Mouse (Mus musculus) bone marrow macrophage, adult 2 months (primary cell): ENCODE results near the gene Atp13a4. TPM values are rescaled to one million over a fixed set of nuclear protein-coding genes. Genes with fewer than 3 reads are reported as not detected.

Experiments used
- H3K27ac ChIP-seq: 2 replicates; pipeline ENCODE4 v1.5.1; 2012; ENCODE audit warnings: low read depth, low read length; ENCODE audit not compliant: insufficient read depth
- H3K4me1 ChIP-seq: 2 replicates; pipeline ENCODE4 v1.6.1; 2012; ENCODE audit warnings: low read length; ENCODE audit not compliant: control insufficient read depth, insufficient read depth
- H3K4me3 ChIP-seq: 2 replicates; pipeline ENCODE4 v1.5.1; 2012; ENCODE audit warnings: mild to moderate bottlenecking, low read length, moderate library complexity; ENCODE audit not compliant: insufficient read depth
- CTCF ChIP-seq: IDR thresholded peaks from 2 replicates; pipeline ENCODE4 v1.5.1; 2012; ENCODE audit warnings: low read depth, mild to moderate bottlenecking, low read length, moderate library complexity
- POLR2A ChIP-seq: IDR thresholded peaks from 2 replicates; pipeline ENCODE4 v1.6.1; 2012; ENCODE audit warnings: mild to moderate bottlenecking, low read depth, low read length, borderline replicate concordance
- polyA plus RNA-seq: library from polyadenylated mRNA; stranded (reverse); fragments of >200 nt; gene quantifications from 2 replicates; pipeline ENCODE4 v1.2.4, GENCODE M21; 2012; ENCODE audit not compliant: missing spikeins, insufficient read depth, insufficient read length

The Atp13a4 gene
- not detected in 2 replicates for polyA plus RNA-seq

DNA sequence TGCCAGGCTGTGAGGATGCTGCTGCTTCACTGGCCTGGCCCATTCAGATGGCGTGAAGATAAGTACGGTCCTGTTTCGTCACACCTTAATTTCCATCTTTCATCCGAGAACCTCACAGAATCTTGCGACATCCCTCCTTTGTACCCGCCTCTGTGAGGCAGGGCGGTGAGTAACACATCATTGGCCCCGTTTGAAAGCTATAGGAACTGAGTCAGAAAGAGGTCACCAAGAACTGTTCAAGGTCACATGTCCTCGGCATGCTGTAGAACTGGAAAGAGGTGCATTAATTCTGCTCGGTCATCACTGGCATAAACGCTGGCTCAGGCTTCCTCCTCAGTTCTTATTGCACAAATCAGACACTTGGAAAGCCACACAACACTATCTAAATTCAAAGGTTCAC lies at the start of gene Atp13a4:
TSS of gene Atp13a4 (minus strand) at position 36 of the 400 bp plus-strand sequence.
- H3K27ac ChIP-seq = no peak within 1 kb of the TSS
- H3K4me1 ChIP-seq = no peaks in the 10 kb centered on the region
- TF ChIP-seq CTCF (no peak), POLR2A (no peak)
- no peak within 1 kb of the TSS for H3K4me3 ChIP-seq

DNA sequence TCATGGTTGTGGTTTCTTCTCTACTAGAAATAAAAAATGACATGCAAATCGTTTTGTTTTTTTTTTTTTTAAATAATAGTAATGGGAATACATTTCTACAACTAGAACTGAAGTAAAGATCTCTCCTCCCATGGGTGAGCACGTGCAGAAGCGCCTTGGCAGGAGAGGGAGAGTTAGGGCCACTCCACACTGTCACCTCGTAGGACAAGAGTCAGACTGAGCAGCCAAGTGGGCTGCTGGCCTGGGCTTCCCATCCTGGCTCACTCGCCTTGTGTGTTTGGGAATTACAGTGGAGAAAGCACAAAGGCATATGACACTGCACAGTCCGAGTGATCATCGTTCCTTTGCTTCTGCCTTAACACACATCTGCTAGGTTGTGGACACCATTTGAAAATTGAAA lies 47.5 kb upstream of the Atp13a4 start:
- no peak overlapping the region for H3K27ac ChIP-seq
- H3K4me3 ChIP-seq = no peak overlapping the region
- H3K4me1 ChIP-seq = no peaks in the 10 kb centered on the region
- no peak for TF ChIP-seq POLR2A
- no peak for TF ChIP-seq CTCF

GRCm38 (mm10) chr16:29579787-29580176 lies 35.1 kb upstream of the Atp13a4 start:
- peak overlapping the region; percentile 41; the same call in 1 of the 2 replicates for H3K27ac ChIP-seq
- H3K4me3 ChIP-seq = peak overlapping the region; percentile 92
- peaks cover 2% of the 10 kb centered on the region; the same call in 1 of the 2 replicates for H3K4me1 ChIP-seq
- no peak for TF ChIP-seq CTCF
- TF ChIP-seq POLR2A = no peak

- peaks cover 2% of the 10 kb centered on the region; the same call in 1 of the 2 replicates for H3K4me1 ChIP-seq
- peak within 1 kb of the TSS; percentile 92 for H3K4me3 ChIP-seq
- TF ChIP-seq POLR2A (no peak), CTCF (no peak)
- H3K27ac ChIP-seq = peak within 1 kb of the TSS; percentile 41
These were observed 34.6 kb upstream of the Atp13a4 start, which contains the start of gene Opa1 for GRCm38 (mm10) chr16:29579167-29579786. Gene Opa1 (plus strand): TSS chr16:29579334.

DNA sequence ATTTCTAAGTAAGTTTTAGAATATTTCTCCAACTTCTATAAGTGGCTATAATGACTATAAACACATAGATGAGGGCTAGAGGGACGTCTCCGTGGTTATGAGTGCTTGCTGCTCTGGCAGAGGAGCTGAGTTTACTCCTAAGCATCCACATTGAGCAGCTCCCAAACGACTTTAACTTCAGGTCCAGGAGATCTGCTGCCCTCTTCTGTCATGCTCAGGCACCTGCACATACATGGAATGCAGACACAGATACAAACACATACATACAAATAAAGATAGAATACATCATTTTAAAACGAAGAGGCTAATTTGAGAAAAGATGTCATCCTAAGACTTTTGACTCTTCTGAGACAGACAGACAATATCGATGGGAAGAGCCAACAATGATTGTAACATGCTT lies 31.0 kb upstream of the Atp13a4 start:
- TF ChIP-seq POLR2A = no peak
- TF ChIP-seq CTCF = no peak
- H3K4me1 ChIP-seq = peaks cover 2% of the 10 kb centered on the region; the same call in 1 of the 2 replicates

GRCm38 (mm10) chr16:29574013-29574412 lies 29.3 kb upstream of the Atp13a4 start:
- no peak for TF ChIP-seq CTCF
- Histone ChIP-seq H3K27ac (no peak overlapping the region), H3K4me1 (peaks cover 2% of the 10 kb centered on the region; the same call in 1 of the 2 replicates), H3K4me3 (no peak overlapping the region)

More for the DNA sequence above, 31.0 kb upstream of the Atp13a4 start:
- no peak overlapping the region for H3K4me3 ChIP-seq
- H3K27ac ChIP-seq = no peak overlapping the region

- H3K4me1 ChIP-seq = no peaks in the 10 kb centered on the region
- TF ChIP-seq POLR2A = no peak
- TF ChIP-seq CTCF = no peak
- no peak overlapping the region for H3K27ac ChIP-seq
- H3K4me3 ChIP-seq = no peak overlapping the region
These were observed 16.2 kb upstream of the Atp13a4 start for GRCm38 (mm10) chr16:29560869-29561268.

DNA sequence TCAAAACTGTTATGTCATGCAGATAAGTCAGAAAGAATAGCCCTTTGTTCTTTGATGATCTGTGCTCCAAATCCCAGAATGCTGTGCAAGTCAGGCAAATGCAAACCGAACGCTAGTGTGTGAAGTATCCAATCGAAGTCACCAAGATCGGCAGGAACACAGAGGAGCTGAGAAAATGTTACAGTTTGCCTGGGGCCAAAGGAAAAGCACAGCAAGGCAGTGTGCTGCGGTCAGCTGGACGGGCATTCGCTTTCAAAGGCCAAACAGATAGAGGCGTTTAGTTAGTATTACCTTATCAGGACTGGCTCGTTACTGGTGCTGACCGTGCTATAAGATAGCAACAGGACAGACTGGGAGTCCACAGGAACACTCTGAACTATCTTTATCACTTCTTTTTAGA lies 15.8 kb upstream of the Atp13a4 start:
- Histone ChIP-seq H3K27ac (no peak overlapping the region), H3K4me3 (no peak overlapping the region), H3K4me1 (no peaks in the 10 kb centered on the region)
- TF ChIP-seq POLR2A = no peak
- no peak for TF ChIP-seq CTCF

DNA sequence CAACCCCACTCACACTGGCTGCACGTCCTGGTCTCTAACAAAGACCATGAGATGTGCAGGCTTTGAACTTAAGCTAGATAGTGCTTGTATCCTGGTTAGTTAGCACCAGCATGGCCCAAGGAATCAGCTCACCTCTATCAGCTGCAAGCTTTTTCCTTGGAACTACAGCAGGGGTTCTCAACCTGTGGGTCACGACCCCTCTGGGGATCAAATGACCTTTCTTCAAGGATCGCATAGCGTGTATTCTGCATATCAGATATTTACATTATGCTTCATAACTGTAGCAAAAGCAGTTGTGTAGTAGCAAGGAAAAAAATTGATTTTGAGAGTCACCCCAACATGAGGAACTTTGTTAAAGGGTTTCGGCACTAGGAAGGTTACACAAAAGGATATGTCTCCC lies 15.0 kb upstream of the Atp13a4 start:
- H3K4me1 ChIP-seq = no peaks in the 10 kb centered on the region
- no peak for TF ChIP-seq POLR2A
- TF ChIP-seq CTCF = no peak
- no peak overlapping the region for H3K4me3 ChIP-seq
- H3K27ac ChIP-seq = no peak overlapping the region

DNA sequence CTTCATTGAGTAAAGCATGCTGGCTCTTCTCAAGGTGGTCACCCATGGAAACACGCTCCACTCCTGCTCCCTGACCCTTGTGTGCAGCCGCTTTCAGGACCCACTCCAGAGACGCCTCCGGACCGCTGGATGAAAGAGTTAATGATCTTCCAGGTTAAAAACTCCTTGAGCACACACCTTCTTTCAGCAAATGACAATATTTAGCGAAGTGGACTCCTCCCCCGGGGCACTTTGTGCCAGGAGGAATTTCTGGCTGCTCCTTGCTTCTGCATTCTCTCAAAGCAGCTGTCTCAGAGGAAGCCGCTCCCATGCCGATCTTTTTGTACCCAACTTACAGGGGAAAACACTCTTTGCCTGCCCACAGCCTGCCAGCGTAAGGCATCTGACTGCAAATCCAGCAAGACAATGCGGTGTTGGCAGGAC lies 3.4 kb downstream of the Atp13a4 start:
- H3K27ac ChIP-seq = no peak overlapping the region
- no peaks in the 10 kb centered on the region for H3K4me1 ChIP-seq
- no peak overlapping the region for H3K4me3 ChIP-seq
- no peak for TF ChIP-seq CTCF
- no peak for TF ChIP-seq POLR2A
